Mouse (Mus musculus) midbrain, embryonic 14.5 days (tissue): Measurements from ENCODE around the gene Pomgnt2. TPM values are rescaled to one million over a fixed set of nuclear protein-coding genes. Genes with fewer than 3 reads are reported as not detected.

Experiments
- ATAC-seq: fragments of 200-750 bp; cut with Nextera tagmentation; 2 replicates; pipeline ENCODE4 v1.8.0; 2017; ENCODE audit warnings: moderate number of reproducible peaks, moderate library complexity; ENCODE audit not compliant: low FRiP score, low TSS enrichment
- DNase-seq: peaks from one replicate; pipeline ENCODE4 v3.0.0-alpha.2; 2015
- H3K27ac ChIP-seq: fragments of 300-500 bp; sonication (generic); replicated peaks from 2 replicates; pipeline ENCODE4 v1.5.1; 2014; ENCODE audit warnings: mild to moderate bottlenecking, low read depth, low read length, moderate library complexity
- H3K27me3 ChIP-seq: fragments of 300-500 bp; sonication (generic); 2 replicates; pipeline ENCODE4 v1.6.1; 2014; ENCODE audit warnings: low read length, control low read depth, mixed read lengths; ENCODE audit not compliant: control insufficient read depth, insufficient read depth
- H3K36me3 ChIP-seq: fragments of 300-500 bp; sonication (generic); 2 replicates; pipeline ENCODE4 v1.6.1; 2014; ENCODE audit warnings: low read length, control low read depth; ENCODE audit not compliant: control insufficient read depth, insufficient read depth
- H3K4me1 ChIP-seq: fragments of 300-500 bp; sonication (generic); 2 replicates; pipeline ENCODE4 v1.6.1; 2014; ENCODE audit warnings: mild to moderate bottlenecking, antibody characterized with exemption, low read length, control low read depth; ENCODE audit not compliant: control insufficient read depth, insufficient read depth
- H3K4me2 ChIP-seq: fragments of 300-500 bp; sonication (generic); 2 replicates; pipeline ENCODE4 v1.6.1; 2014; ENCODE audit warnings: mild to moderate bottlenecking, low read length, moderate library complexity
- H3K4me3 ChIP-seq: fragments of 300-500 bp; sonication (generic); replicated peaks from 2 replicates; pipeline ENCODE4 v1.5.1; 2014; ENCODE audit warnings: low read depth, low read length
- H3K9ac ChIP-seq: fragments of 300-500 bp; sonication (generic); replicated peaks from 2 replicates; pipeline ENCODE4 v1.6.1; 2014; ENCODE audit warnings: mild to moderate bottlenecking, low read length, moderate library complexity
- H3K9me3 ChIP-seq: fragments of 300-500 bp; sonication (generic); 2 replicates; pipeline ENCODE4 v1.6.1; 2016; ENCODE audit warnings: low read length, control low read depth, mixed read lengths; ENCODE audit not compliant: control insufficient read depth
- WGBS: fragments of 180-500 bp; shearing (Covaris S2); extraction: QIAGEN DNeasy Blood & Tissue Kit; methylation state at CpG from one replicate; pipeline ENCODE4 v1.1.7; 2014; 5-methylcytosine and 5-hydroxymethylcytosine counted together
- polyA plus RNA-seq: library from polyadenylated mRNA; unstranded; fragments of >200 nt; fragmentation: Nextera tagmentation; extraction: Ambion mirVana; gene quantifications from 2 replicates; pipeline ENCODE4 v1.2.1, GENCODE M21; 2014

The Pomgnt2 gene
- polyA plus RNA-seq, 1 experiment from 2014 or later: 22.4 TPM

DNA sequence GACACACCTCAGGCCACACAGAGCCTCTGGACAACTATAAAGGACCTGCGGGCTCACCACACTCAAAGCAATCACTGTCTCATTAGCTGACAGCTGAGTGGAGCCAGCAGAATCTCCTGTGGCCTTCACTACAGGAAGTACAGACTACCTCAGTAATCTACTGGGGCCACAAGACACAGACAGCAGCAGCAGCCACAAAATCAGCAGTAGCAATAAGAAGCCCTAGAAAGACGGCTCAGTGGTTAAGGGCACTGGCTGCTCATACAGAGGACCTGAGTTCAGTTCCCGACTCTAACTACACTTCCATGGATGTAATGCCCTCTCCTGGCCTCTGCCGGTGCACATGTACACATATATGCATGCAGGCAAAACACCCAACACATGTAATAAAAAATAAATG, 23.4 kb upstream of the Pomgnt2 start:
- H3K4me3 ChIP-seq: no peak overlapping the region
- H3K4me2 ChIP-seq: no peak overlapping the region
- WGBS: 91% methylated on average over 4 of the region's 4 CpGs
- DNase-seq (no peak), ATAC-seq (no peak)
- H3K36me3 ChIP-seq: no peaks in the 10 kb centered on the region
- no peaks in the 10 kb centered on the region for H3K27me3 ChIP-seq
- H3K9ac ChIP-seq: no peak overlapping the region
- H3K27ac ChIP-seq: no peak overlapping the region
- peaks cover 8% of the 10 kb centered on the region for H3K4me1 ChIP-seq
- H3K9me3 ChIP-seq: no peaks in the 10 kb centered on the region

- Histone ChIP-seq H3K4me2 (peak overlapping the region; percentile 30), H3K4me3 (no peak overlapping the region), H3K27me3 (no peaks in the 10 kb centered on the region), H3K4me1 (peaks cover 8% of the 10 kb centered on the region), H3K9ac (no peak overlapping the region), H3K27ac (peak overlapping the region; percentile 39), H3K36me3 (no peaks in the 10 kb centered on the region), H3K9me3 (no peaks in the 10 kb centered on the region)
- 2% methylated on average over 8 of the region's 8 CpGs for WGBS
- ATAC-seq (peak; percentile 79), DNase-seq (peak; percentile 92)
These were observed 22.0 kb upstream of the Pomgnt2 start for GRCm38 (mm10) chr9:122018782-122019395.

GRCm38 (mm10) chr9:122018079-122018478, 21.2 kb upstream of the Pomgnt2 start:
- Histone ChIP-seq H3K4me3 (no peak overlapping the region), H3K4me1 (peaks cover 8% of the 10 kb centered on the region), H3K4me2 (no peak overlapping the region), H3K27me3 (no peaks in the 10 kb centered on the region), H3K27ac (no peak overlapping the region), H3K9ac (no peak overlapping the region), H3K9me3 (no peaks in the 10 kb centered on the region), H3K36me3 (no peaks in the 10 kb centered on the region)
- DNase-seq (no peak), ATAC-seq (no peak)
- WGBS: 77% methylated on average over 5 of the region's 5 CpGs

GRCm38 (mm10) chr9:122014241-122014667, 17.3 kb upstream of the Pomgnt2 start:
- Histone ChIP-seq H3K9me3 (no peaks in the 10 kb centered on the region), H3K4me1 (peaks cover 8% of the 10 kb centered on the region), H3K4me2 (no peak overlapping the region), H3K4me3 (no peak overlapping the region), H3K9ac (no peak overlapping the region), H3K27ac (no peak overlapping the region), H3K27me3 (no peaks in the 10 kb centered on the region), H3K36me3 (no peaks in the 10 kb centered on the region)
- peak; percentile 84 for DNase-seq
- WGBS: 11% methylated on average over 10 of the region's 10 CpGs
- no peak for ATAC-seq

DNA sequence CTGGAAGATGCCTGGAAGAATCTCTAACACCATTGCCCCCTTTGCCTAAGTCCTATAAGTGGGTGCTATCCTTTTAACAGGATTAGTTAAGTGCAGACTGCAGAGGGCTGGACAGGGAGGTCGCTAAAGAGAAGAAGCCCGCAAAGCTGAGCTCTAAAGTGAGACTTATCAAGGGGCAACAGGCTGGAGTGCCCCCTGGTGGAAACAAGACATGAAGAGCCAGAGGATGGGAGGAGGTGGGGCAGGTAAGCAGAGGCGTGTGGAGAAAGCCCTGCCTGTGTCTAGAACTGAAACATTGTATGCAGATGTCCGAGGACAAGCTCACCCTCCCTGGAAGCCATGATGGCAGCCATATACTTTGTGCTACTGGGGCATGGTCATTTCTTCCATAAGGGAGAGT, 16.7 kb upstream of the Pomgnt2 start:
- no peak overlapping the region for H3K4me2 ChIP-seq
- H3K4me3 ChIP-seq: no peak overlapping the region
- no peaks in the 10 kb centered on the region for H3K27me3 ChIP-seq
- DNase-seq (no peak), ATAC-seq (no peak)
- H3K9me3 ChIP-seq: no peaks in the 10 kb centered on the region
- H3K4me1 ChIP-seq: peaks cover 11% of the 10 kb centered on the region
- WGBS: 80% methylated on average over 4 of the region's 4 CpGs
- no peaks in the 10 kb centered on the region for H3K36me3 ChIP-seq
- no peak overlapping the region for H3K9ac ChIP-seq
- H3K27ac ChIP-seq: no peak overlapping the region

DNA sequence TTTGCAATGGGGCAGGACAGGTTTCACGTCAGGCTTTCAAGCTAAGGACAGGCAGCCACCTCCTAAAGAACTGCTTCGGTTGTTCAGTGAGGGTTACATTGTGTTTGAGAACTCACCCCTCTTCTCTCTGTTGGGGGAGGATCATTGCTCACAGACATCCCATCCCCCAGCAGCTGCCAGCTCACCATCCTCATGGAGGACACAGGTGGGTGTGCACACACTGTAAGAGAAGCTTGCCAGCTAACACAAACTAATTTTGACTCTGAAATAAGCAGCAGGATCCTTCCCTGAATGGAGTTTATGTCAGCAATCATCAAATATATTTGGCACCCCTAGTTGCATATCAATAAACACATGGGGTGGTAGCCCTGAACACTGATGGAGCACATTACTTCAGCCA, 15.9 kb upstream of the Pomgnt2 start:
- Histone ChIP-seq H3K4me2 (no peak overlapping the region), H3K4me3 (no peak overlapping the region), H3K27me3 (no peaks in the 10 kb centered on the region), H3K4me1 (peaks cover 13% of the 10 kb centered on the region), H3K36me3 (no peaks in the 10 kb centered on the region), H3K27ac (no peak overlapping the region), H3K9ac (no peak overlapping the region), H3K9me3 (no peaks in the 10 kb centered on the region)
- DNase-seq (no peak), ATAC-seq (no peak)
- WGBS: 91% methylated on average over 2 of the region's 2 CpGs

DNA sequence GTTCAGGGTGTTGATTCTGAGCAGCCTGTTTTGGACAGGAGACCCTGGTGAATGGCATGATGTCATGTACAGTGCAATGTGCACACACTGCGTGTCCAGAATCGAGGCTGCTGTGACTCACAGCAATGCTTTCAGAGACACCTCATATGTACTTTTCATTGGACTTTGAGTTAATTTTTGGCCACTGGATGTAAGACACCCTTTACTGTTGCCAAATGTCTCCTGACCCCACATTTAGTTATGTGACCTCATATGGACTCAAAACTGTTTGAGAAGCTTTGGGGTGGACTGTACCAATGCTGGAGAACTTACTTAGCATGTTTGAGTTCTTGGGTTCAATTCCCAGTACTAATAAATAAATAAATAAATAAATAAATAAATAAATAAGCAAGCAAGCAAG, 13.8 kb upstream of the Pomgnt2 start:
- Histone ChIP-seq H3K27me3 (no peaks in the 10 kb centered on the region), H3K4me3 (no peak overlapping the region), H3K27ac (no peak overlapping the region), H3K4me2 (no peak overlapping the region), H3K36me3 (no peaks in the 10 kb centered on the region), H3K4me1 (peaks cover 13% of the 10 kb centered on the region), H3K9me3 (no peaks in the 10 kb centered on the region), H3K9ac (no peak overlapping the region)
- ATAC-seq (no peak), DNase-seq (no peak)
- WGBS: 95% methylated on average over 2 of the region's 2 CpGs

GRCm38 (mm10) chr9:122008876-122009275, 12.0 kb upstream of the Pomgnt2 start:
- no peak overlapping the region for H3K4me3 ChIP-seq
- 0 out of 2 replicates have a peak overlapping the region, but pooled peaks have one; percentile 16 for H3K9ac ChIP-seq
- H3K4me1 ChIP-seq: peaks cover 13% of the 10 kb centered on the region
- H3K4me2 ChIP-seq: no peak overlapping the region
- ATAC-seq: no peak
- WGBS: 30% methylated on average over 2 of the region's 2 CpGs
- H3K9me3 ChIP-seq: no peaks in the 10 kb centered on the region
- DNase-seq: peak; percentile 66
- H3K36me3 ChIP-seq: no peaks in the 10 kb centered on the region
- H3K27ac ChIP-seq: peak overlapping the region; percentile 60; the same call in 1 of the 2 replicates
- H3K27me3 ChIP-seq: no peaks in the 10 kb centered on the region

- ATAC-seq (no peak), DNase-seq (no peak)
- peaks cover 13% of the 10 kb centered on the region for H3K4me1 ChIP-seq
- H3K36me3 ChIP-seq: no peaks in the 10 kb centered on the region
- H3K4me2 ChIP-seq: no peak overlapping the region
- no peak overlapping the region for H3K9ac ChIP-seq
- H3K9me3 ChIP-seq: no peaks in the 10 kb centered on the region
- H3K27ac ChIP-seq: no peak overlapping the region
- no peak overlapping the region for H3K4me3 ChIP-seq
- 15% methylated on average over 7 of the region's 7 CpGs for WGBS
- H3K27me3 ChIP-seq: no peaks in the 10 kb centered on the region
These were observed 9.7 kb upstream of the Pomgnt2 start for GRCm38 (mm10) chr9:122006609-122007008.
